Mouse (Mus musculus): Measurements from ENCODE around the gene Sucla2. TPM values are rescaled to one million over a fixed set of nuclear protein-coding genes. Genes with fewer than 3 reads are reported as not detected.
"Not testable (repeated sequence)": the region's sequence is repeated elsewhere in the genome, so short reads cannot be mapped to it uniquely, and the experiment has no call there.

Gene Sucla2
- total RNA-seq, 2 experiments from 2014 or later, result 141 to 150 TPM

- intact Hi-C loops (cut with DNase I), result loop anchor here (10.0 kb wide), 1 partner anchor 402 kb away; no protein-coding TSS in a partner anchor
- DNase-seq (ENCODE audit: extremely low spot score in 1 of 2, low spot score in 2 of 2), result no peak
Measured at GRCm38 (mm10) chr14:73507200-73507599, 17.9 kb upstream of the Sucla2 start.

- intact Hi-C loops (cut with DNase I), result loop anchor here (10.0 kb wide), 1 partner anchor 403 kb away; no protein-coding TSS in a partner anchor
- peak in 1 of 2 experiments; percentile 25 for DNase-seq (ENCODE audit: extremely low spot score in 1 of 2, low spot score in 2 of 2)
Measured at GRCm38 (mm10) chr14:73507702-73508376, 17.3 kb upstream of the Sucla2 start.

DNA sequence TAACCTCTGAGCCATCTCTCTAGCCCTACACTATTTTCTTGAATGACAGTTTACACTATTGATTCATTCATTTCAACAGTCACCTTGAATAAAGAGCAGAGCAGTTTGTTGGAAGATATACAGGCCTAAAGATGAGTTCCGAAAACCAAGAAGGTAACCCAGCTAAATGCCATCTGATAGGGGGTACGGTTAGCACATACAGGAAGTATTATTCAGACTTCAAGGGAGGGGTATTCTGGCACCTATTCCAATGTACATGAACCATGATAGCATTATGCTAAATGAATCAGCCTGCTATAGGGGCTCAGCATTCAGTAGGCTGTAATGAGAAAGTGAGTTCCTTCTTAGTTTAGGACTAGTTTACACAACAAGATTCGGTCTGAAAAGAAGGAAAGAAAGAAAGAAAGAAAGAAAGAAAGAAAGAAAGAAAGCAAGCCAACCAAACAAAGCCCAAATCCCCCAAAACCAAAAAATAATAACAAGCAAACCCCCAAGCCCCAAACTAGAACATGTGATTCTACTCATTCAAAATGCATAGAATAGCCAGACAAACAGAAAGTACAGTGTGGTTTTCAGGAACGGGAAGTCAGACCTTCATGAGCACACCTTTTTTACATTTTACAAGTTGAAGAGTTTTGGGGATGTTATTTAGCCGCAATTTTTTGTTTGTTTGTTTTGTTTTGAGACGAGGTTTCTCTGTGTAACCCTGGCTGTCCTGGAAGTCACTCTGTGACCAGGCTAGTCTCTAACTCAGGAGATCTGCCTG, 16.3 kb upstream of the Sucla2 start:
- no peak for DNase-seq (ENCODE audit: extremely low spot score in 1 of 2, low spot score in 2 of 2)
- intact Hi-C loops (cut with DNase I), result loop anchor here (10.0 kb wide), 1 partner anchor 404 kb away; no protein-coding TSS in a partner anchor

GRCm38 (mm10) chr14:73509765-73510423, 15.2 kb upstream of the Sucla2 start, which contains the start of gene Med4:
Gene Med4, plus strand, starts transcription at chr14:73510025.
- intact Hi-C loops (cut with DNase I), result loop anchor here (10.0 kb wide), 1 partner anchor 405 kb away; no protein-coding TSS in a partner anchor
- DNase-seq (ENCODE audit: extremely low spot score in 1 of 2, low spot score in 2 of 2), result peak; percentile 93 to 96

- intact Hi-C loops (cut with DNase I), result no loop called here
- no peak for DNase-seq (ENCODE audit: extremely low spot score in 1 of 2, low spot score in 2 of 2)
Measured at GRCm38 (mm10) chr14:73524136-73524535, 983 bp upstream of the Sucla2 start.

DNA sequence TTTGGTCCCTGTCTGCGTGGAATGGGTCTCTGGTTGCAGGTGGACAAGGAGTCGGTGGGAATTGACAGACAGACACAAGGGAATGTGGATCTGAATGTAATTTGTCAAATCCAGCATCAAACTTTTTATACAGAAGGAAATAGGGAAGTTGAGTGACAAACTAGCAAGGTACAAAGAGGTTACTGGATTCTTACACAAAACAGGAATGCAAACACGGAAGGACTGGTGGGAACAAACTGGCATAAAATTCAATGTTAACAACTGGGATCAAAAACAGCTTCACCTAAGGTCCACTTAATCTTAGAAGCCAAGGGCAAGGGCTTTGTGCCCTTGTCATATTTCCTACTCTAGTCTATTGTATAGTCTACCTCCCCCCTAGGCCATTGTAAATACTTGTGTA, 3.5 kb downstream of the Sucla2 start:
- intact Hi-C loops (cut with DNase I); DNase-seq (ENCODE audit: extremely low spot score in 1 of 2, low spot score in 2 of 2): not testable (repeated sequence)

DNA sequence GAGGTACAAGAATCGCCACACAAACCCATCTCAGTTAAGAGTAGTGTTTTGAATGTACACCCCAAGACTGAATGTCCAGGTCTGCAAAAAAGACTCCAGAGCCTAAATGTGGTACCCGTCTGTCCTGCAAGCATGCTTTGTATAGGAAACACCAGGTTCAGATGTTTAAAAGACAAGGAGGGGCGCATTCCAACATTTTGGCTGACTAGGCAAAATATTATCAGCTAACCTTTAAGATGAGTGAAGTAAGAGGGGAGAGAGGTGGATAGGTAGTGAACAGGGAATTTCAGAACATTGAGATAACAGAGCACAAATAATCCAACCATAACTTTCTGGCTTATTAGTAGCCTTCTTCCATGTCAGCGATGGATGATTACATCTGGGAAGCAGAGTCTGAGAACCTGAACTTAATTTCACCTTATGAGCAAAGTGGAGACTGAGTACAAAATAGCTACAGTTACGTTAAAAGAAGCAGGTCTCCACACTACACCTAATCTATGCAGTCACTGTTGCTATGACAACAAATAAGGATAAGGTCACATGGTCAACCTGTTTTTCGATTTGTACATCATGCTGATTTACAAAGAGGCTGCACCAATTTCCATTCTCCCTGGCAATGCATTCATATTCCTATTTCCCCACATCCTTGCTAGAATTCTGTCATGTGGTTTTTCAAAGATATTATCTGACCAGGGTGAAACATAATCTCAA, 8.8 kb downstream of the Sucla2 start:
- no peak for DNase-seq (ENCODE audit: extremely low spot score in 1 of 2, low spot score in 2 of 2)
- intact Hi-C loops (cut with DNase I), result no loop called here

DNA sequence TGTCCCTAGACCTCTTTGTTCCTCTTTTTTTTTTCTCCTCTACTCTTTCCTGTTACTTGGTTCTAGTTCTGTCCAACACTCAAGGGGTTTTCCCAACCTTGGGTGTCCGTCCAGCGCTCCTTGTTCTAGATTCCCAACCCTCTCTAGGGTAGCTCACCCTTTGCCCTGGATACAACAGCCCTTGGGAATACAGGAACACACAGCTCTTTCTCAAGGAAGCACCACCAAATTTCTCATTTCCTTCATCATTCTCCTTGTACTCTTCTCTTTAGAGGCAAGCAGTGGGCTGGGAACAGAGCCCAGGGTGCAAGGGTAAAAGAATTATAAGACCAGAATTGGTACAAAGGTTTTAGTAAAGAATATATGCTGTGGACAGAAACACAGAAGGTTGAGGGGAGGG, 10.5 kb downstream of the Sucla2 start:
- intact Hi-C loops (cut with DNase I), result no loop called here

DNA sequence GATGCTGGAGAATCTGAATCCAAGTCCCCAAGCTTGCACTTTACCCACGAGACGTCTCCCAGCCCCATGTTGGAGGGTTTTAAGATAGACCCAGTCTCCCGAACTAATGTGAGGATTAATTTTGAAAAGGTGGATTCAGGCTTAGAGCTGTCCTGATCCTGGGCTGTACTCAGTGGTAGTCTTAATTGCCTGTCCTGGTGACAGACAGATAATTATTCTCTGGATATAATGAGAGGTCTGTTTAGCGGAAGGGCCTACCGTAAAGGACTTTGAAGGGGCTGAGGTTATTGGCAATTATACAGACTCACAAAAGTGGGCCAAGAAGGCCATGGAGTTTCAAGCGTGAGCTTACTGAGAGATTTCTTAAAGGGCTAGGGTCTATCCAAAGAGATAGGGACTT, 18.7 kb downstream of the Sucla2 start:
- intact Hi-C loops (cut with DNase I), result no loop called here
- no peak for DNase-seq (ENCODE audit: extremely low spot score in 1 of 2, low spot score in 2 of 2)

More for the DNA sequence above, 10.5 kb downstream of the Sucla2 start:
- DNase-seq (ENCODE audit: extremely low spot score in 1 of 2, low spot score in 2 of 2), result no peak

DNA sequence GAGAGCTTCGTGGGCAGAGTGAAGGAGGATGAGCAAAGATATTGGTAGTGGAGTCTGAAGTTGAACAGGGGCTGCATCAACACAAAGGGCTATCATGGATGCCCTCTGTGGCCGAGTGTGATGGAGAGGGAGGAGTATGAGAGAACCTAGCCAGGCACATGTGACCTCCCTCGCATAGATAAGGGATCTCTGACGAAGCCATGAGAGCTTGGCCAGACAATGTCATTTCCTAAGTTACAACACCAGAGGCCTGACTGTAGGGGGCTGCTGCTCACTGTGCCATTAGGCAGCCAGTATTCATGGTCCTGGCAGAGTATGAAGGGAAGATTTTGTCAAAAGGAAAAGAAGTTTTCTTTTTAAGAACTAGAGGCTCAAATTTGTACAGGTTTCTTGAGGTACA, 21.9 kb downstream of the Sucla2 start:
- intact Hi-C loops (cut with DNase I), result no loop called here
- no peak for DNase-seq (ENCODE audit: extremely low spot score in 1 of 2, low spot score in 2 of 2)

DNA sequence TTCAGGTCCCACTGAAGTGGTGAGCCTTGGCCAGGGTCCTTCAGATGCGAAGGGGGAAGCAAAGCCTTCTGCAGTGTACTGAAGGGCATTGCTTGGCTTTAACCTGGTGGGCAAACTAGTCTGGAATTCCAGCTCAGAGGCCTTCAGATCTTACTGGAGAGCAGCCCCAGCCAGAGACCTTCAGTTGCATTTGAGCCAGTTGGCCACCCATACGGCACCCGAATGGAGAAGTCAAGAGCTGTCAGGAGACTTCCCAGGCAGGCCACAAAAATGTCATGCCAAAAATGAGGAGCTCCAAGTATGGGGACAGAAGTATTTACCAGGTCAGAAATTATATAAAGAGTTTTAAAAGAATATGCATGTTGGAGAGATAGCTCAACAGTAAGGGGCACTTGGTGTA, 22.9 kb downstream of the Sucla2 start, which contains the start of gene Nudt15:
TSS of gene Nudt15 (minus strand) at position 192 of the 400 bp plus-strand sequence.
- intact Hi-C loops (cut with DNase I), result no loop called here
- DNase-seq (ENCODE audit: extremely low spot score in 1 of 2, low spot score in 2 of 2), result no peak

GRCm38 (mm10) chr14:73550291-73550690, 25.2 kb downstream of the Sucla2 start:
- intact Hi-C loops (cut with DNase I), result no loop called here
- no peak for DNase-seq (ENCODE audit: extremely low spot score in 1 of 2, low spot score in 2 of 2)

DNA sequence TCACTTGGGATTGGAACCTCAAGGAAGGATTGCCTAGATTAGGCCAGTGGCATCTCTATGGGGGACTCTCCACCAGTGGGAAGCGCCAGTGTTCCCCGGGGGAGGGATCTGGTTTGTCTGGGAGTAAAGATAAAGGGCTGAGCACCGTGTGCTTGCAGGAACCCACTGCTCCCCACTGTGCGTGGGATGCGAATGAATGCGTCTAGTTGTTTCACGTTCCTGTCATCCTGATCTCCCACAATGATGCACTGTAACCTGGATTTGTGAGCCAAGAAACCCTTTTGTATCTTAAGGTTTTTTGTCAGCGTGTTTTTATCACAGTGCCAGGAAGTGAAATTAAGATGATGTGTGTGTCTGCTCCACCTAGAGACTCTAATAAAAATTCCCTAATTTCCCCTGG, 25.6 kb downstream of the Sucla2 start:
- no peak for DNase-seq (ENCODE audit: extremely low spot score in 1 of 2, low spot score in 2 of 2)

DNA sequence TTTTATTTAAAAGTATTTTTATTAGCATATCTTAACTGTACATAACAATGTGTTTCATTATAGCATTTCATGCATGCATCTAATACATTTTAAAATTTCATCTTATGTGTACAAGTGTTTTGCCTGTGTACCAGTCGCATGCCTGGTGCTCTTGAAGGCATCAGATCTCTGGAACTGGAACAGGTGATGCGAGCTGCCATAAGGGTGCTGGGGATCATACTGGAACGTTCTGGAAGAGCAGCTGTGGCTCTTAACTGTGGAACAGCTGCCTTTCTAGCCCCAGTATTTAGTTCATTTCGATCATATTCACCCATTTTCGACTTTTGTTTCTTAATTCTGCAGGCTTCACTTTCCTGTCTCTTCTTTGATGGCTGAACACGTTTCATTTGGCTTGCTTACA, 26.0 kb downstream of the Sucla2 start:
- DNase-seq (ENCODE audit: extremely low spot score in 1 of 2, low spot score in 2 of 2), result no peak

More for the DNA sequence above, 25.6 kb downstream of the Sucla2 start:
- intact Hi-C loops (cut with DNase I), result no loop called here

DNA sequence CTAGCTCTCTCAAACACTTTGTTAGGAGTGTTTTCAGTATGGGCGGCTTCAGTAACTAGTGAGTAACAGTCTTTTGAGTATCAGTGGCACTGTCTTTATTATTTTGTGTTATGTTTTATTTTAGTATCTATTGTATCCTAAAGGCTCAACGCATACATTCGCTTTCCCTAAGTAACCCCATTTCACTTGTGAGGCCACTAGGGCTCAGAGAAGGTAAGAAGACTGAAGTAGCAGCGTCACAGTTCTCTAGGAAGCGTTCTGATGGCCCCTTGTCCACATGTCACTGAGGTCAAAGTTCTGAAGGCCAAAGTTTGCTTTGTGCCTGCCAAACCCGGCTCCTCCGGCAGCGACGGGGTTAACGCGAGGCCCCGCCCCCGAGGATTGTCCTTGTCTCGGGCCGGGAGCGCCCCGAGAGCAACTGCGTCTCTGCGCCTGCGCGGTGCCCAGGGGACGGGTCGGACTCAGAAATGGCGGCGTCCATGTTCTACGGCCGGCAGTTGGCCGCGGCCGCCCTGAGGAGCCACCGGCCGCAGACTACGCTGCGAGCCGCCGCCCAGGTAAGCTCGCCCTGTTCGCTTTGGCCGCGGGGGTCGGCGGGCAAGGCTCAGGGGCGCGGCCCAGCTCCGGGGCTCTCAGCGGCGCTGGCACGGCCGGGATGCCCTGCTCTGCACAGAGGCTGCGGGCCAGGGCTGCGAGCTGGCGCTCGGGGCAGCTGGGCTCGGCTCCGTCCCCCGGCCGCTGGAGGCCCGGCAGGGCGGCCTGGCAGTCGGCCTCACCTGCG, 27.4 kb downstream of the Sucla2 start:
- peak; percentile 87 to 98 for DNase-seq (ENCODE audit: extremely low spot score in 1 of 2, low spot score in 2 of 2)
- intact Hi-C loops (cut with DNase I), result no loop called here

More for the DNA sequence above, 26.0 kb downstream of the Sucla2 start:
- intact Hi-C loops (cut with DNase I), result no loop called here

- intact Hi-C loops (cut with DNase I), result no loop called here
- no peak for DNase-seq (ENCODE audit: extremely low spot score in 1 of 2, low spot score in 2 of 2)
Measured at GRCm38 (mm10) chr14:73553122-73553696, 28.1 kb downstream of the Sucla2 start.

GRCm38 (mm10) chr14:73569831-73570230, 44.7 kb downstream of the Sucla2 start:
- not testable (repeated sequence) for DNase-seq (ENCODE audit: extremely low spot score in 1 of 2, low spot score in 2 of 2)

More at GRCm38 (mm10) chr14:73569831-73570230, 44.7 kb downstream of the Sucla2 start:
- intact Hi-C loops (cut with DNase I), result loop anchor here (10.0 kb wide), 2 partner anchors 1075 to 1135 kb away; partner anchors contain the start of gene Htr2a
